In genomic region chr4:129292831-129293230, GRCm38 (mm10) we compare ENCODE assay signal across 28 mouse cellular contexts. TPM values are rescaled to one million over a fixed set of nuclear protein-coding genes. Genes with fewer than 3 reads are reported as not detected.
DNase-seq lines count a peak whose midpoint lies in the region; ATAC-seq and TF ChIP-seq lines count a peak whose summit lies in the region.
"Had no signal": no experiment of that assay in that cellular context is flagged by ENCODE, and none has a peak within 500 bp of the region (broad histone marks: within the 10 kb centered on the region; RNA-seq: fewer than 3 reads in every experiment).

No protein-coding gene starts in this region.

- ATAC-seq in liver, embryonic 11.5 days (replicated peaks; ENCODE audit: low FRiP score): no peak
- ATAC-seq in G1E (ENCODE audit: extremely low read depth, insufficient number of reproducible peaks, low FRiP score, poor library complexity, severe bottlenecking): no peak
- ATAC-seq in forebrain, embryonic 11.5 days (replicated peaks; ENCODE audit: low FRiP score): no peak
- ATAC-seq: forebrain, embryonic 16.5 days; intestine, postnatal 0 days had no signal

- TF ChIP-seq POLR2A in lung, adult 2 months (IDR thresholded peaks at IDR 0.05; ENCODE audit: borderline replicate concordance, extremely low read depth, low read depth, low read length): no peak

- no peak overlapping the region for H3K9ac ChIP-seq in liver, embryonic 11.5 days (ENCODE audit: low read depth, low read length)
- no peak overlapping the region for H3K9ac ChIP-seq in forebrain, embryonic 11.5 days (ENCODE audit: low read length)
- H3K9ac ChIP-seq: limb, embryonic 15.5 days; liver, embryonic 15.5 days; lung, embryonic 15.5 days; midbrain, embryonic 12.5 days; neural tube, embryonic 13.5 days had no signal

- peaks cover 16% of the 10 kb centered on the region for H3K4me1 ChIP-seq in liver, embryonic 11.5 days (replicated peaks; ENCODE audit: control insufficient read depth, insufficient read depth, low read length)
- peaks cover 67% of the 10 kb centered on the region for H3K4me1 ChIP-seq in G1E (ENCODE audit: insufficient read depth, low read depth, low read length)
- peaks cover 17% of the 10 kb centered on the region for H3K4me1 ChIP-seq in embryonic facial prominence, embryonic 10.5 days
- H3K4me1 ChIP-seq in forebrain, embryonic 11.5 days (replicated peaks; ENCODE audit: control insufficient read depth, insufficient read depth, low read length): 0 out of 2 replicates have a peak, but pooled peaks cover 2% of the 10 kb centered on the region
- no peaks in the 10 kb centered on the region; the same call in 1 of the 2 replicates for H3K4me1 ChIP-seq in lung, adult 2 months (ENCODE audit: control insufficient read depth, insufficient read depth, low read length)

- no peak overlapping the region for H3K4me2 ChIP-seq in liver, embryonic 11.5 days
- no peak overlapping the region for H3K4me2 ChIP-seq in forebrain, embryonic 11.5 days (ENCODE audit: low read depth, low read length, severe bottlenecking)
- H3K4me2 ChIP-seq: liver, embryonic 15.5 days; neural tube, embryonic 13.5 days had no signal

- no peak overlapping the region for H3K4me3 ChIP-seq in liver, embryonic 11.5 days (ENCODE audit: low read depth, low read length)
- peak overlapping the region; percentile 51; the same call in 1 of the 2 replicates for H3K4me3 ChIP-seq in G1E (ENCODE audit: low read depth, low read length)
- H3K4me3 ChIP-seq in embryonic facial prominence, embryonic 10.5 days: peak overlapping the region; percentile 37; the same call in 1 of the 2 replicates
- no peak overlapping the region for H3K4me3 ChIP-seq in forebrain, embryonic 11.5 days (ENCODE audit: low read depth, low read length)
- no peak overlapping the region for H3K4me3 ChIP-seq in lung, adult 2 months (replicated peaks; ENCODE audit: extremely low read depth, low read depth, low read length)
- H3K4me3 ChIP-seq: embryonic facial prominence, embryonic 12.5 days; limb, embryonic 15.5 days; liver, embryonic 15.5 days; lung, embryonic 15.5 days; megakaryocyte, embryonic 14.5 days; midbrain, embryonic 12.5 days; myocyte; neural tube, embryonic 13.5 days had no signal

- DNase-seq in liver, embryonic 11.5 days (ENCODE audit: low spot score): peak; percentile 30
- no peak for DNase-seq in liver
- no peak for DNase-seq in G1E (ENCODE audit: low spot score)
- no peak for DNase-seq in embryonic facial prominence, embryonic 10.5 days (ENCODE audit: low spot score)
- DNase-seq in heart, adult 8-10 months (ENCODE audit: low spot score): no peak
- no peak for DNase-seq in forebrain, embryonic 11.5 days (ENCODE audit: low spot score)
- DNase-seq in lung, adult 2 months: no peak
- DNase-seq: adrenal gland, postnatal 10 days; cerebellum, adult 8-10 months; heart, postnatal 14 days; kidney, adult 9 months; kidney, postnatal 25 days; spleen, adult 18-20 months; thymus, adult 18-20 months; thymus, postnatal 25 days had no signal

- no peaks in the 10 kb centered on the region for H3K36me3 ChIP-seq in liver, embryonic 11.5 days (ENCODE audit: control insufficient read depth, insufficient read depth, low read length)
- peaks cover 25% of the 10 kb centered on the region for H3K36me3 ChIP-seq in G1E (replicated peaks)
- H3K36me3 ChIP-seq in embryonic facial prominence, embryonic 10.5 days (replicated peaks): no peaks in the 10 kb centered on the region
- H3K36me3 ChIP-seq in forebrain, embryonic 11.5 days (ENCODE audit: control insufficient read depth, insufficient read depth, low read length): no peaks in the 10 kb centered on the region
- H3K36me3 ChIP-seq: embryonic facial prominence, embryonic 12.5 days; forebrain, embryonic 10.5 days; limb, embryonic 15.5 days; liver, embryonic 15.5 days; lung, embryonic 15.5 days; midbrain, embryonic 12.5 days; neural tube, embryonic 13.5 days had no signal

- H3K27ac ChIP-seq in liver, embryonic 11.5 days (ENCODE audit: low read depth, low read length): no peak overlapping the region
- no peak overlapping the region for H3K27ac ChIP-seq in embryonic facial prominence, embryonic 10.5 days (replicated peaks)
- no peak overlapping the region for H3K27ac ChIP-seq in forebrain, embryonic 11.5 days (ENCODE audit: low read depth, low read length)
- H3K27ac ChIP-seq: embryonic facial prominence, embryonic 12.5 days; limb, embryonic 15.5 days; liver, embryonic 15.5 days; lung, embryonic 15.5 days; midbrain, embryonic 12.5 days; neural tube, embryonic 13.5 days; stomach, postnatal 0 days had no signal

- 59% methylated on average over 7 of the region's 7 CpGs for WGBS in liver, embryonic 11.5 days
- 62% methylated on average over 7 of the region's 7 CpGs for WGBS in embryonic facial prominence, embryonic 10.5 days
- WGBS in forebrain, embryonic 11.5 days: 71% methylated on average over 7 of the region's 7 CpGs
- 67% methylated on average over 7 of the region's 7 CpGs for WGBS in lung, adult 2 months

- H3K9me3 ChIP-seq in liver, embryonic 11.5 days (ENCODE audit: control insufficient read depth, low read length): no peaks in the 10 kb centered on the region
- H3K9me3 ChIP-seq in G1E (replicated peaks): peaks cover 19% of the 10 kb centered on the region
- no peaks in the 10 kb centered on the region for H3K9me3 ChIP-seq in embryonic facial prominence, embryonic 10.5 days
- no peaks in the 10 kb centered on the region for H3K9me3 ChIP-seq in forebrain, embryonic 11.5 days (ENCODE audit: control insufficient read depth, low read length)
- H3K9me3 ChIP-seq: embryonic facial prominence, embryonic 12.5 days; limb, embryonic 15.5 days; liver, embryonic 15.5 days; lung, embryonic 15.5 days; midbrain, embryonic 12.5 days; neural tube, embryonic 13.5 days had no signal

- peaks cover 15% of the 10 kb centered on the region for H3K27me3 ChIP-seq in liver, embryonic 11.5 days (replicated peaks; ENCODE audit: control insufficient read depth, insufficient read depth, low read length)
- H3K27me3 ChIP-seq in G1E (ENCODE audit: insufficient read depth, low read length): peaks cover 8% of the 10 kb centered on the region
- peaks cover 43% of the 10 kb centered on the region for H3K27me3 ChIP-seq in embryonic facial prominence, embryonic 10.5 days (replicated peaks; ENCODE audit: low read depth, poor library complexity, severe bottlenecking)
- no peaks in the 10 kb centered on the region; the same call in 1 of the 2 replicates for H3K27me3 ChIP-seq in forebrain, embryonic 11.5 days (ENCODE audit: control insufficient read depth, insufficient read depth, low read length)

- TF ChIP-seq CTCF in G1E (IDR thresholded peaks at IDR 0.05; ENCODE audit: low read depth, low read length): no peak
- TF ChIP-seq CTCF in lung, adult 2 months (IDR thresholded peaks at IDR 0.05; ENCODE audit: insufficient read depth, low read length): no peak

RNA-seq across cellular contexts. Expression of gene Sync, which starts 5.4 kb away (rescaled TPM):
- polyA plus RNA-seq in liver, embryonic 11.5 days (2014; fragmentation: Nextera tagmentation; extraction: Ambion mirVana): 0.36 and 0.40 TPM in 2 replicates
- total RNA-seq in G1E (2014; fragmentation: Nextera tagmentation): 17.2 and 18.7 TPM in 2 replicates
- total RNA-seq in G1E (2017): 2.1 TPM in 2 replicates
- 6.1 and 6.9 TPM in 2 replicates for polyA plus RNA-seq in G1E (2012)
- polyA plus RNA-seq in embryonic facial prominence, embryonic 10.5 days (2016; fragmentation: Nextera tagmentation; extraction: Ambion mirVana): 0.48 and 0.71 TPM in 2 replicates
- total RNA-seq in heart, adult 8-10 months (2022): 10 to 100 TPM; 19.5 to 31.7 (median 25.4) TPM
- 0.37 and 0.57 TPM in 2 replicates for polyA plus RNA-seq in forebrain, embryonic 11.5 days (2014; fragmentation: Nextera tagmentation; extraction: Ambion mirVana)
- polyA plus RNA-seq in lung, adult 2 months (2012; rRNA removed): 2.8 TPM in 2 replicates
- total RNA-seq: CH12.LX had no signal

RNA-seq across cellular contexts. Expression of gene C77080, which starts 31.6 kb away (rescaled TPM):
- polyA plus RNA-seq in liver, embryonic 11.5 days (2014; fragmentation: Nextera tagmentation; extraction: Ambion mirVana): 1.2 and 1.6 TPM in 2 replicates
- total RNA-seq in G1E (2014; fragmentation: Nextera tagmentation): 67.9 and 76.6 TPM in 2 replicates
- 22.0 and 23.6 TPM in 2 replicates for total RNA-seq in G1E (2017)
- polyA plus RNA-seq in G1E (2012): 182 and 196 TPM in 2 replicates
- polyA plus RNA-seq in embryonic facial prominence, embryonic 10.5 days (2016; fragmentation: Nextera tagmentation; extraction: Ambion mirVana): 3.3 and 3.5 TPM in 2 replicates
- 1 to 10 TPM; 2.8 to 4.0 (median 3.2) TPM for total RNA-seq in heart, adult 8-10 months (2022)
- 4.7 and 4.8 TPM in 2 replicates for polyA plus RNA-seq in forebrain, embryonic 11.5 days (2014; fragmentation: Nextera tagmentation; extraction: Ambion mirVana)
- polyA plus RNA-seq in lung, adult 2 months (2012; rRNA removed): 47.1 and 50.1 TPM in 2 replicates

RNA-seq across cellular contexts. Expression of gene Rbbp4, which starts 42.3 kb away (rescaled TPM):
- polyA plus RNA-seq in liver, embryonic 11.5 days (2014; fragmentation: Nextera tagmentation; extraction: Ambion mirVana): 318 and 355 TPM in 2 replicates
- 223 and 238 TPM in 2 replicates for total RNA-seq in G1E (2014; fragmentation: Nextera tagmentation)
- total RNA-seq in G1E (2017): 120 and 127 TPM in 2 replicates
- 64.7 and 74.1 TPM in 2 replicates for polyA plus RNA-seq in G1E (2012)
- polyA plus RNA-seq in embryonic facial prominence, embryonic 10.5 days (2016; fragmentation: Nextera tagmentation; extraction: Ambion mirVana): 546 and 560 TPM in 2 replicates
- total RNA-seq in heart, adult 8-10 months (2022): 10 to 100 TPM; 57.2 to 73.7 (median 65.6) TPM
- polyA plus RNA-seq in forebrain, embryonic 11.5 days (2014; fragmentation: Nextera tagmentation; extraction: Ambion mirVana): 508 and 555 TPM in 2 replicates
- polyA plus RNA-seq in lung, adult 2 months (2012; rRNA removed): 16.7 and 23.5 TPM in 2 replicates

RNA-seq across cellular contexts. Expression of gene Zbtb8os, which starts 42.7 kb away (rescaled TPM):
- 42.2 and 53.9 TPM in 2 replicates for polyA plus RNA-seq in liver, embryonic 11.5 days (2014; fragmentation: Nextera tagmentation; extraction: Ambion mirVana)
- total RNA-seq in G1E (2014; fragmentation: Nextera tagmentation) (12.0 and 15.3 TPM in 2 replicates), G1E (2017) (57.2 and 77.1 TPM in 2 replicates)
- 2.3 and 2.8 TPM in 2 replicates for polyA plus RNA-seq in G1E (2012)
- polyA plus RNA-seq in embryonic facial prominence, embryonic 10.5 days (2016; fragmentation: Nextera tagmentation; extraction: Ambion mirVana): 49.0 and 49.3 TPM in 2 replicates
- 10 to 100 TPM; 20.6 to 30.7 (median 27.4) TPM for total RNA-seq in heart, adult 8-10 months (2022)
- 44.9 and 46.2 TPM in 2 replicates for polyA plus RNA-seq in forebrain, embryonic 11.5 days (2014; fragmentation: Nextera tagmentation; extraction: Ambion mirVana)
- 5.8 and 11.3 TPM in 2 replicates for polyA plus RNA-seq in lung, adult 2 months (2012; rRNA removed)

Comparison
In these comparisons a context has a peak if more than half of its experiments do, and no peak if none do; other contexts are left out.
1. H3K4me3 ChIP-seq: peak in G1E (single experiment) and embryonic facial prominence, embryonic 10.5 days (single experiment); none in liver, embryonic 11.5 days (single experiment), forebrain, embryonic 11.5 days (single experiment) and lung, adult 2 months (single experiment).